Mouse (Mus musculus) heart, embryonic 14.5 days (tissue): ENCODE measurements around the gene Tomm40. TPM values are rescaled to one million over a fixed set of nuclear protein-coding genes. Genes with fewer than 3 reads are reported as not detected.

Experiments used
- ATAC-seq: fragments of 200-750 bp; cut with Nextera tagmentation; 2 replicates; pipeline ENCODE4 v1.8.0; 2017; ENCODE audit warnings: low read depth, moderate TSS enrichment; ENCODE audit not compliant: insufficient number of reproducible peaks, insufficient read depth, low FRiP score
- H3K27ac ChIP-seq, 2 experiments: fragments of 200-500 bp in 1 of 2; fragments of 300-500 bp in 1 of 2; sonication (generic) in 1 of 2; replicated peaks in 1 of 2; 2 replicates each; pipeline ENCODE4 v1.5.1; 2012 to 2014; ENCODE audit warnings: low read depth in 2 of 2, low read length in 2 of 2, control low read depth in 1 of 2, mild to moderate bottlenecking in 1 of 2, mixed read lengths in 1 of 2; ENCODE audit not compliant: control insufficient read depth in 1 of 2, insufficient read depth in 1 of 2
- H3K27me3 ChIP-seq: fragments of 300-500 bp; sonication (generic); 2 replicates; pipeline ENCODE4 v1.6.1; 2014; ENCODE audit warnings: mild to moderate bottlenecking, low read length, control low read depth; ENCODE audit not compliant: control insufficient read depth, insufficient read depth
- H3K36me3 ChIP-seq: fragments of 300-500 bp; sonication (generic); 2 replicates; pipeline ENCODE4 v1.6.1; 2014; ENCODE audit warnings: mild to moderate bottlenecking, control low read depth, low read length, mixed read lengths; ENCODE audit not compliant: control insufficient read depth, insufficient read depth
- H3K4me1 ChIP-seq, 2 experiments: fragments of 200-500 bp in 1 of 2; fragments of 300-500 bp in 1 of 2; sonication (generic) in 1 of 2; 2 replicates each; pipeline ENCODE4 v1.6.1; 2012 to 2014; ENCODE audit warnings: low read length in 2 of 2, control low read depth in 1 of 2, mixed read lengths in 1 of 2; ENCODE audit not compliant: control insufficient read depth in 2 of 2, insufficient read depth in 2 of 2
- H3K4me2 ChIP-seq: fragments of 300-500 bp; sonication (generic); 2 replicates; pipeline ENCODE4 v1.6.1; 2014; ENCODE audit warnings: mild to moderate bottlenecking, low read length
- H3K4me3 ChIP-seq, 2 experiments: fragments of 200-500 bp in 1 of 2; fragments of 300-500 bp in 1 of 2; sonication (generic) in 1 of 2; 2 replicates each; pipeline ENCODE4 v1.5.1; 2012 to 2014; ENCODE audit warnings: low read length in 2 of 2, mild to moderate bottlenecking in 2 of 2, control low read depth in 1 of 2, low read depth in 1 of 2, moderate library complexity in 1 of 2; ENCODE audit not compliant: control insufficient read depth in 1 of 2, insufficient read depth in 1 of 2
- H3K9ac ChIP-seq: fragments of 300-500 bp; sonication (generic); 2 replicates; pipeline ENCODE4 v1.6.1; 2014; ENCODE audit warnings: mild to moderate bottlenecking, low read length
- H3K9me3 ChIP-seq: fragments of 300-500 bp; sonication (generic); 2 replicates; pipeline ENCODE4 v1.6.1; 2016; ENCODE audit warnings: low read length, control low read depth; ENCODE audit not compliant: control insufficient read depth
- WGBS: fragments of 180-500 bp; shearing (Covaris S2); extraction: QIAGEN DNeasy Blood & Tissue Kit; methylation state at CpG from one replicate; pipeline ENCODE4 v1.1.7; 2014; 5-methylcytosine and 5-hydroxymethylcytosine counted together
- polyA plus RNA-seq: library from polyadenylated mRNA; unstranded; fragments of >200 nt; fragmentation: Nextera tagmentation; extraction: Ambion mirVana; gene quantifications from 2 replicates; pipeline ENCODE4 v1.2.1, GENCODE M21; 2014

The Tomm40 gene
- polyA plus RNA-seq, 1 experiment from 2014 or later: 130 TPM

- Histone ChIP-seq H3K27me3 (no peaks in the 10 kb centered on the region), H3K9me3 (0 out of 2 replicates have a peak, but pooled peaks cover 2% of the 10 kb centered on the region), H3K4me1 (peaks cover 48 to 61% of the 10 kb centered on the region in 2 experiments), H3K4me3 (peak overlapping the region; percentile 70 to 96), H3K4me2 (peak overlapping the region; percentile 93), H3K9ac (peak overlapping the region; percentile 93), H3K27ac (peak overlapping the region; percentile 57 to 89), H3K36me3 (peaks cover 10% of the 10 kb centered on the region)
- under 1% methylated on average over 31 of the region's 32 CpGs for WGBS
- ATAC-seq: no peak
Measured at GRCm38 (mm10) chr7:19748219-19749195, 33.3 kb upstream of the Tomm40 start.

- peaks cover 17% of the 10 kb centered on the region for H3K36me3 ChIP-seq
- peak overlapping the region; percentile 93 for H3K9ac ChIP-seq
- no peak for ATAC-seq
- WGBS: 14% methylated on average over 25 of the region's 25 CpGs
- no peaks in the 10 kb centered on the region for H3K9me3 ChIP-seq
- peaks cover 47 to 55% of the 10 kb centered on the region in 2 experiments for H3K4me1 ChIP-seq
- peak overlapping the region; percentile 57 to 89; a peak in 3 of 4 replicates for H3K27ac ChIP-seq
- peak overlapping the region; percentile 93 for H3K4me2 ChIP-seq
- H3K4me3 ChIP-seq: peak overlapping the region; percentile 70 to 96
- no peaks in the 10 kb centered on the region for H3K27me3 ChIP-seq
Measured at GRCm38 (mm10) chr7:19747420-19748218, 32.4 kb upstream of the Tomm40 start.

GRCm38 (mm10) chr7:19746426-19747201, 31.4 kb upstream of the Tomm40 start:
- 35% methylated on average over 6 of the region's 6 CpGs for WGBS
- no peak for ATAC-seq
- Histone ChIP-seq H3K9ac (peak overlapping the region; percentile 93; the same call in 1 of the 2 replicates), H3K9me3 (no peaks in the 10 kb centered on the region), H3K4me1 (peaks cover 49 to 59% of the 10 kb centered on the region in 2 experiments), H3K4me2 (peak overlapping the region; percentile 93), H3K27me3 (no peaks in the 10 kb centered on the region), H3K27ac (peak overlapping the region in 1 of 2 experiments; percentile 89; a peak in 3 of 4 replicates), H3K36me3 (peaks cover 24% of the 10 kb centered on the region), H3K4me3 (peak overlapping the region; percentile 6 to 70; a peak in 2 of 4 replicates)

- WGBS: 61% methylated on average over 8 of the region's 10 CpGs
- H3K27ac ChIP-seq: no peak overlapping the region
- H3K4me3 ChIP-seq: no peak overlapping the region
- H3K27me3 ChIP-seq: no peaks in the 10 kb centered on the region
- H3K36me3 ChIP-seq: peaks cover 24% of the 10 kb centered on the region
- H3K9me3 ChIP-seq: no peaks in the 10 kb centered on the region
- H3K4me1 ChIP-seq: peaks cover 49 to 59% of the 10 kb centered on the region in 2 experiments
- H3K9ac ChIP-seq: no peak overlapping the region
- no peak overlapping the region for H3K4me2 ChIP-seq
- no peak for ATAC-seq
Measured at GRCm38 (mm10) chr7:19745971-19746370, 30.7 kb upstream of the Tomm40 start.

- 27% methylated on average over 14 of the region's 14 CpGs for WGBS
Measured at GRCm38 (mm10) chr7:19744590-19745385, 29.6 kb upstream of the Tomm40 start.

GRCm38 (mm10) chr7:19743791-19744190, 28.6 kb upstream of the Tomm40 start:
- H3K27ac ChIP-seq: peak overlapping the region in 1 of 2 experiments; percentile 87; a peak in 2 of 4 replicates
- no peaks in the 10 kb centered on the region for H3K27me3 ChIP-seq
- no peak overlapping the region for H3K4me3 ChIP-seq
- H3K4me2 ChIP-seq: no peak overlapping the region
- peaks cover 33% of the 10 kb centered on the region for H3K36me3 ChIP-seq
- no peak for ATAC-seq
- H3K4me1 ChIP-seq: peaks cover 43 to 53% of the 10 kb centered on the region in 2 experiments
- 87% methylated on average over 6 of the region's 6 CpGs for WGBS
- H3K9ac ChIP-seq: no peak overlapping the region
- no peaks in the 10 kb centered on the region for H3K9me3 ChIP-seq

More at GRCm38 (mm10) chr7:19744590-19745385, 29.6 kb upstream of the Tomm40 start:
- Histone ChIP-seq H3K9me3 (no peaks in the 10 kb centered on the region), H3K4me2 (peak overlapping the region; percentile 47), H3K9ac (peak overlapping the region; percentile 64), H3K27ac (peak overlapping the region; percentile 80 to 87), H3K36me3 (peaks cover 33% of the 10 kb centered on the region), H3K4me3 (no peak overlapping the region), H3K27me3 (no peaks in the 10 kb centered on the region), H3K4me1 (peaks cover 43 to 53% of the 10 kb centered on the region in 2 experiments)
- peak; percentile 36 for ATAC-seq
